Mouse (Mus musculus) bone marrow macrophage, adult 2 months (primary cell): ENCODE data around the gene Olfr1396.
"Not testable (repeated sequence)": the region's sequence is repeated elsewhere in the genome, so short reads cannot be mapped to it uniquely, and the experiment has no call there.

Experiments
- CTCF ChIP-seq: IDR thresholded peaks from 2 replicates; pipeline ENCODE4 v1.5.1; 2012; ENCODE audit warnings: low read depth, mild to moderate bottlenecking, low read length, moderate library complexity
- POLR2A ChIP-seq: IDR thresholded peaks from 2 replicates; pipeline ENCODE4 v1.6.1; 2012; ENCODE audit warnings: mild to moderate bottlenecking, low read depth, low read length, borderline replicate concordance

GRCm38 (mm10) chr11:49063713-49064469 lies 50.8 kb downstream of the Olfr1396 start, which contains the start of gene Tgtp2:
- TF ChIP-seq POLR2A, CTCF: not testable (repeated sequence)
